Comparison of ENCODE assay signal across 8 mouse cellular contexts in genomic region chr11:116572756-116573543, GRCm38 (mm10). TPM values are rescaled to one million over a fixed set of nuclear protein-coding genes. Genes with fewer than 3 reads are reported as not detected.
DNase-seq lines count a peak whose midpoint lies in the region; ATAC-seq lines count a peak whose summit lies in the region.

No protein-coding gene starts in this region.

- no peak overlapping the region for H3K9ac ChIP-seq in forebrain, embryonic 12.5 days
- H3K9ac ChIP-seq in forebrain, embryonic 11.5 days (ENCODE audit: low read length), result no peak overlapping the region
- H3K9ac ChIP-seq in neural tube, embryonic 11.5 days (ENCODE audit: low read length), result no peak overlapping the region
- H3K9ac ChIP-seq in hindbrain, embryonic 11.5 days (ENCODE audit: low read depth, low read length), result 0 out of 2 replicates have a peak overlapping the region, but pooled peaks have one; percentile 19
- peak overlapping the region; percentile 31; the same call in 1 of the 2 replicates for H3K9ac ChIP-seq in neural tube, embryonic 13.5 days
- no peak overlapping the region for H3K9ac ChIP-seq in forebrain, embryonic 15.5 days (replicated peaks)

- DNase-seq in forebrain, embryonic 11.5 days (ENCODE audit: low spot score), result no peak
- DNase-seq in neural tube, embryonic 11.5 days (ENCODE audit: low spot score), result no peak
- DNase-seq in neural tube, embryonic 10.5 days (ENCODE audit: extremely low spot score, low spot score), result no peak
- no peak for DNase-seq in hindbrain, embryonic 11.5 days (ENCODE audit: low spot score)
- DNase-seq in gastrocnemius, postnatal 10 days, result no peak

- no peaks in the 10 kb centered on the region for H3K36me3 ChIP-seq in forebrain, embryonic 12.5 days (replicated peaks)
- no peaks in the 10 kb centered on the region for H3K36me3 ChIP-seq in forebrain, embryonic 11.5 days (ENCODE audit: control insufficient read depth, insufficient read depth, low read length)
- H3K36me3 ChIP-seq in neural tube, embryonic 11.5 days (ENCODE audit: control insufficient read depth, insufficient read depth, low read length), result no peaks in the 10 kb centered on the region
- no peaks in the 10 kb centered on the region for H3K36me3 ChIP-seq in hindbrain, embryonic 11.5 days (ENCODE audit: control insufficient read depth, insufficient read depth, low read length)
- no peaks in the 10 kb centered on the region for H3K36me3 ChIP-seq in neural tube, embryonic 13.5 days
- no peaks in the 10 kb centered on the region for H3K36me3 ChIP-seq in forebrain, embryonic 15.5 days

- H3K27ac ChIP-seq in forebrain, embryonic 12.5 days, result peak overlapping the region; percentile 42; the same call in 1 of the 2 replicates
- H3K27ac ChIP-seq in forebrain, embryonic 11.5 days (ENCODE audit: low read depth, low read length), result no peak overlapping the region
- H3K27ac ChIP-seq in neural tube, embryonic 11.5 days (ENCODE audit: low read depth, low read length), result 0 out of 2 replicates have a peak overlapping the region, but pooled peaks have one; percentile 14
- H3K27ac ChIP-seq in hindbrain, embryonic 11.5 days (ENCODE audit: low read depth, low read length), result peak overlapping the region; percentile 27; the same call in 1 of the 2 replicates
- peak overlapping the region; percentile 18; the same call in 1 of the 2 replicates for H3K27ac ChIP-seq in neural tube, embryonic 13.5 days (replicated peaks)
- no peak overlapping the region; the same call in 1 of the 2 replicates for H3K27ac ChIP-seq in forebrain, embryonic 15.5 days (replicated peaks)

- H3K4me1 ChIP-seq in forebrain, embryonic 12.5 days, result peaks cover 55% of the 10 kb centered on the region
- H3K4me1 ChIP-seq in forebrain, embryonic 11.5 days (replicated peaks; ENCODE audit: control insufficient read depth, insufficient read depth, low read length), result peaks cover 8% of the 10 kb centered on the region; the same call in 1 of the 2 replicates
- peaks cover 37% of the 10 kb centered on the region for H3K4me1 ChIP-seq in neural tube, embryonic 11.5 days (ENCODE audit: control insufficient read depth, insufficient read depth, low read length)
- H3K4me1 ChIP-seq in hindbrain, embryonic 11.5 days (replicated peaks; ENCODE audit: control insufficient read depth, insufficient read depth, low read length), result peaks cover 8% of the 10 kb centered on the region
- H3K4me1 ChIP-seq in neural tube, embryonic 13.5 days (replicated peaks), result peaks cover 86% of the 10 kb centered on the region
- peaks cover 59% of the 10 kb centered on the region for H3K4me1 ChIP-seq in forebrain, embryonic 15.5 days

- WGBS in forebrain, embryonic 12.5 days, result 77% methylated on average over 12 of the region's 12 CpGs
- 68% methylated on average over 12 of the region's 12 CpGs for WGBS in forebrain, embryonic 11.5 days
- 56% methylated on average over 12 of the region's 12 CpGs for WGBS in neural tube, embryonic 11.5 days
- 60% methylated on average over 12 of the region's 12 CpGs for WGBS in hindbrain, embryonic 11.5 days
- 62% methylated on average over 12 of the region's 12 CpGs for WGBS in neural tube, embryonic 13.5 days
- 67% methylated on average over 12 of the region's 12 CpGs for WGBS in forebrain, embryonic 15.5 days

- H3K4me3 ChIP-seq in forebrain, embryonic 12.5 days (replicated peaks), result no peak overlapping the region
- no peak overlapping the region for H3K4me3 ChIP-seq in forebrain, embryonic 11.5 days (ENCODE audit: low read depth, low read length)
- H3K4me3 ChIP-seq in neural tube, embryonic 11.5 days (ENCODE audit: low read depth, low read length), result no peak overlapping the region
- no peak overlapping the region for H3K4me3 ChIP-seq in hindbrain, embryonic 11.5 days (ENCODE audit: low read depth, low read length)
- H3K4me3 ChIP-seq in neural tube, embryonic 13.5 days, result no peak overlapping the region
- H3K4me3 ChIP-seq in forebrain, embryonic 15.5 days, result no peak overlapping the region

- H3K4me2 ChIP-seq in forebrain, embryonic 12.5 days, result no peak overlapping the region
- H3K4me2 ChIP-seq in forebrain, embryonic 11.5 days (ENCODE audit: low read depth, low read length, severe bottlenecking), result no peak overlapping the region
- H3K4me2 ChIP-seq in neural tube, embryonic 11.5 days (ENCODE audit: low read depth), result peak overlapping the region; percentile 3; the same call in 1 of the 2 replicates
- H3K4me2 ChIP-seq in hindbrain, embryonic 11.5 days (replicated peaks; ENCODE audit: low read depth, low read length), result no peak overlapping the region
- H3K4me2 ChIP-seq in neural tube, embryonic 13.5 days, result no peak overlapping the region
- no peak overlapping the region for H3K4me2 ChIP-seq in forebrain, embryonic 15.5 days (replicated peaks)

- no peaks in the 10 kb centered on the region for H3K9me3 ChIP-seq in forebrain, embryonic 12.5 days
- H3K9me3 ChIP-seq in forebrain, embryonic 11.5 days (ENCODE audit: control insufficient read depth, low read length), result no peaks in the 10 kb centered on the region
- H3K9me3 ChIP-seq in neural tube, embryonic 11.5 days (ENCODE audit: control insufficient read depth, low read length), result no peaks in the 10 kb centered on the region
- no peaks in the 10 kb centered on the region for H3K9me3 ChIP-seq in hindbrain, embryonic 11.5 days (ENCODE audit: control insufficient read depth, low read length)
- H3K9me3 ChIP-seq in neural tube, embryonic 13.5 days, result no peaks in the 10 kb centered on the region
- H3K9me3 ChIP-seq in forebrain, embryonic 15.5 days, result no peaks in the 10 kb centered on the region

- no peak for ATAC-seq in forebrain, embryonic 12.5 days (ENCODE audit: low FRiP score)
- ATAC-seq in forebrain, embryonic 11.5 days (replicated peaks; ENCODE audit: low FRiP score), result no peak
- no peak for ATAC-seq in neural tube, embryonic 11.5 days (ENCODE audit: insufficient read depth, low FRiP score, low TSS enrichment)
- no peak for ATAC-seq in hindbrain, embryonic 11.5 days (ENCODE audit: low FRiP score)
- peak; percentile 46; the same call in 1 of the 2 replicates for ATAC-seq in neural tube, embryonic 13.5 days (ENCODE audit: low read depth)
- ATAC-seq in forebrain, embryonic 15.5 days (replicated peaks), result no peak

- H3K27me3 ChIP-seq in forebrain, embryonic 12.5 days, result no peaks in the 10 kb centered on the region
- H3K27me3 ChIP-seq in forebrain, embryonic 11.5 days (ENCODE audit: control insufficient read depth, insufficient read depth, low read length), result no peaks in the 10 kb centered on the region
- no peaks in the 10 kb centered on the region for H3K27me3 ChIP-seq in neural tube, embryonic 11.5 days (ENCODE audit: control insufficient read depth, insufficient read depth, low read length)
- no peaks in the 10 kb centered on the region for H3K27me3 ChIP-seq in hindbrain, embryonic 11.5 days (ENCODE audit: control insufficient read depth, insufficient read depth, low read length)
- H3K27me3 ChIP-seq in neural tube, embryonic 13.5 days, result no peaks in the 10 kb centered on the region
- H3K27me3 ChIP-seq in forebrain, embryonic 15.5 days, result no peaks in the 10 kb centered on the region

RNA-seq across cellular contexts. Expression of gene Ube2o, which starts 8.3 kb away (rescaled TPM):
- 12.5 and 17.3 TPM in 2 replicates for polyA plus RNA-seq in forebrain, embryonic 12.5 days (2016; fragmentation: Nextera tagmentation; extraction: Ambion mirVana)
- 23.5 and 25.9 TPM in 2 replicates for polyA plus RNA-seq in forebrain, embryonic 11.5 days (2014; fragmentation: Nextera tagmentation; extraction: Ambion mirVana)
- 28.8 and 29.1 TPM in 2 replicates for polyA plus RNA-seq in neural tube, embryonic 11.5 days (2014; fragmentation: Nextera tagmentation; extraction: Ambion mirVana)
- 17.5 and 18.8 TPM in 2 replicates for polyA plus RNA-seq in hindbrain, embryonic 11.5 days (2014; fragmentation: Nextera tagmentation; extraction: Ambion mirVana)
- polyA plus RNA-seq in neural tube, embryonic 13.5 days (2015; fragmentation: Nextera tagmentation; extraction: Ambion mirVana), result 20.1 and 24.6 TPM in 2 replicates
- polyA plus RNA-seq in forebrain, embryonic 15.5 days (2015; fragmentation: Nextera tagmentation; extraction: Ambion mirVana), result 22.4 and 27.3 TPM in 2 replicates
- total RNA-seq in gastrocnemius, postnatal 10 days (2021), result 10 to 100 TPM; 20.7 to 24.9 TPM

RNA-seq across cellular contexts. Expression of gene Aanat, which starts 13.3 kb away (rescaled TPM):
- 0.24 TPM in 1 of 2 replicates, not detected in the other for polyA plus RNA-seq in forebrain, embryonic 12.5 days (2016; fragmentation: Nextera tagmentation; extraction: Ambion mirVana)
- polyA plus RNA-seq in forebrain, embryonic 11.5 days (2014; fragmentation: Nextera tagmentation; extraction: Ambion mirVana), result not detected in 2 replicates
- polyA plus RNA-seq in neural tube, embryonic 11.5 days (2014; fragmentation: Nextera tagmentation; extraction: Ambion mirVana), result not detected in 2 replicates
- polyA plus RNA-seq in hindbrain, embryonic 11.5 days (2014; fragmentation: Nextera tagmentation; extraction: Ambion mirVana), result not detected in 2 replicates
- polyA plus RNA-seq in neural tube, embryonic 13.5 days (2015; fragmentation: Nextera tagmentation; extraction: Ambion mirVana), result 0.18 TPM in 1 of 2 replicates, not detected in the other
- 0.15 TPM in 1 of 2 replicates, not detected in the other for polyA plus RNA-seq in forebrain, embryonic 15.5 days (2015; fragmentation: Nextera tagmentation; extraction: Ambion mirVana)
- total RNA-seq in gastrocnemius, postnatal 10 days (2021), result not detected

RNA-seq across cellular contexts. Expression of gene Sphk1, which starts 42.2 kb away (rescaled TPM):
- 2.0 and 3.3 TPM in 2 replicates for polyA plus RNA-seq in forebrain, embryonic 12.5 days (2016; fragmentation: Nextera tagmentation; extraction: Ambion mirVana)
- 3.8 and 3.9 TPM in 2 replicates for polyA plus RNA-seq in forebrain, embryonic 11.5 days (2014; fragmentation: Nextera tagmentation; extraction: Ambion mirVana)
- polyA plus RNA-seq in neural tube, embryonic 11.5 days (2014; fragmentation: Nextera tagmentation; extraction: Ambion mirVana), result 9.9 and 10.9 TPM in 2 replicates
- 8.1 and 10.0 TPM in 2 replicates for polyA plus RNA-seq in hindbrain, embryonic 11.5 days (2014; fragmentation: Nextera tagmentation; extraction: Ambion mirVana)
- 3.7 and 6.1 TPM in 2 replicates for polyA plus RNA-seq in neural tube, embryonic 13.5 days (2015; fragmentation: Nextera tagmentation; extraction: Ambion mirVana)
- polyA plus RNA-seq in forebrain, embryonic 15.5 days (2015; fragmentation: Nextera tagmentation; extraction: Ambion mirVana), result 2.2 and 2.4 TPM in 2 replicates
- 1 to 10 TPM; 3.7 to 4.0 TPM for total RNA-seq in gastrocnemius, postnatal 10 days (2021)

RNA-seq across cellular contexts. Expression of gene Rhbdf2, which starts 53.9 kb away (rescaled TPM):
- polyA plus RNA-seq in forebrain, embryonic 12.5 days (2016; fragmentation: Nextera tagmentation; extraction: Ambion mirVana), result 1.4 and 1.9 TPM in 2 replicates
- 2.5 and 2.7 TPM in 2 replicates for polyA plus RNA-seq in forebrain, embryonic 11.5 days (2014; fragmentation: Nextera tagmentation; extraction: Ambion mirVana)
- 4.9 and 5.3 TPM in 2 replicates for polyA plus RNA-seq in neural tube, embryonic 11.5 days (2014; fragmentation: Nextera tagmentation; extraction: Ambion mirVana)
- polyA plus RNA-seq in hindbrain, embryonic 11.5 days (2014; fragmentation: Nextera tagmentation; extraction: Ambion mirVana), result 2.1 and 2.7 TPM in 2 replicates
- 3.7 TPM in 2 replicates for polyA plus RNA-seq in neural tube, embryonic 13.5 days (2015; fragmentation: Nextera tagmentation; extraction: Ambion mirVana)
- 1.3 and 1.4 TPM in 2 replicates for polyA plus RNA-seq in forebrain, embryonic 15.5 days (2015; fragmentation: Nextera tagmentation; extraction: Ambion mirVana)
- 1 to 10 TPM; 5.2 to 8.4 TPM for total RNA-seq in gastrocnemius, postnatal 10 days (2021)

Comparison
In these comparisons a context has a peak if more than half of its experiments do, and no peak if none do; other contexts are left out.
1. H3K27ac ChIP-seq: peak in forebrain, embryonic 12.5 days (single experiment), neural tube, embryonic 11.5 days (single experiment), hindbrain, embryonic 11.5 days (single experiment) and neural tube, embryonic 13.5 days (single experiment); none in forebrain, embryonic 11.5 days (single experiment) and forebrain, embryonic 15.5 days (single experiment).
2. H3K9ac ChIP-seq: peak in hindbrain, embryonic 11.5 days (single experiment) and neural tube, embryonic 13.5 days (single experiment); none in forebrain, embryonic 12.5 days (single experiment), forebrain, embryonic 11.5 days (single experiment), neural tube, embryonic 11.5 days (single experiment) and forebrain, embryonic 15.5 days (single experiment).